Mouse (Mus musculus): ENCODE measurements around the gene Deup1.

Deup1 gene

DNA sequence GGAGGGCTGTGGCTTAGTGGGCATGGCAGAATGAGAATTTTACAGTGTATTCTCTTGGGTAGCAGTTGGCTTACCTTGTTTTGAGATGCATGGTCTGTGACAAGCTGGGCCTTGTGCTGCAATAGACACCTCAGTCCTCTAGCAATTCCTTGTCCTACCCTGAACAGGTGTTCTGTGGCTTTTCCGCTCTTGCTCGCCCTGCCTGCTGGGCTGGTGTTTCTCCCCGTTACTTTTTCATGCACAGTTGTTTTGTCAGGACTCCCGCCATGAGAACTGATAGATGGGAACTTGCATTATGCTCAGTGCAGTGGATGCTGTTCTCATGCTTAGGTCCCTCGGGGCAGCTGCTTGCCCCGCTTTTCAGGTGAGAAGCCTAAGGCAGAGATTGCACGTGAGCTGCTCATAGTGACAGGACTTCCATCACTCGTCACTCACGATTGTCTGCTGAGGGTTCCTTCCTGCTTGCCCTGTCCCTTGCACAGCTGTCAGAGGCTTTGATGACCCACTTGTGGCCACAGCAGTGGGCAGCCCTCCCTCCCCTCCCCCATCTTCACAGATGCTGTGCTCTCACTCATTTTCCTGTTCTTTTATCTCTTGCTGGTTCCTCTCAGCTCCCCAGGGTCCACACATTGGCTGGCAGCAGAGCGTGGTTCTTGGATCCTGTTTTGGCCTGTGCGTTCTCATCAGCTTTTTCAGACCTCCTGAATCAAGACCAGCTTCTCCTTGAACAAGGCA is 94.2 kb downstream of the Deup1 start:
- no peak for DNase-seq (ENCODE audit: low read depth, low spot score)

DNA sequence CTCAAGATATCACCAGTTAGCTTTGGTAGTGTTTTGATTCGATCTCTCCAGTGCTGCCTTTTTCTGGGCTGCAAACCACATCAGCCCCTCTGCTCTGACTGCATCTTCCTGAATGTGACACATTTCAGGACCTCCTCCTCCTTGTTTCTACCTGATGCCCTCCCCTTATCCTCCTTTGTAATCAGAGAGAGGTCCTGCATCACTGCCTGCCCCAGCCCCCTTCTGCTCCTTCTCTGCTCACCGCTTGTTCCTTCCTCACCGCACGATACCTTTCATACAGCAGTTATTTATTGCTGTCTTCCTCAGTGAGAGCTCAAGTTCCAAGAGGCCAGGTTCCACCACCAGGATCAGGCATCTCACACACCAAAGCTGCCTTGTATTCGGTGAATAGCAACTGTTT is 96.5 kb downstream of the Deup1 start:
- no peak for DNase-seq (ENCODE audit: low read depth, low spot score)

DNA sequence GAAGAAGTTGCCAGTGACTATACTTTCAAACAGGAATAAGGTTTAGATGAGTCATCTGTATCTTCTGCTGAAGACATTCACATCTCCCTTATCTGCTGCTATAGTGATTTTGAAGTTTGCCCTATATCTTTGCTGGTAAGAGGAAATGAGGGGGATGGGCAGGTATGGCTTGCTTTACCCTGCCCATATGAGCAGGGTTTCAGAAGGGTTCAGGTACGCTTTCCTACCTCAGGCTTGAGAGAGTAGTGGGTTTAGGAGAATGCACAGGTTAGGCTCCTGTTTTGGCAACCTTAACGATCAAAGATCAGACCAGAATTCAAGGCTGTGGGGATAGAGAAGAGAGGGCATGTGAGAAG is 97.8 kb downstream of the Deup1 start:
- DNase-seq (ENCODE audit: low read depth, low spot score), result no peak

DNA sequence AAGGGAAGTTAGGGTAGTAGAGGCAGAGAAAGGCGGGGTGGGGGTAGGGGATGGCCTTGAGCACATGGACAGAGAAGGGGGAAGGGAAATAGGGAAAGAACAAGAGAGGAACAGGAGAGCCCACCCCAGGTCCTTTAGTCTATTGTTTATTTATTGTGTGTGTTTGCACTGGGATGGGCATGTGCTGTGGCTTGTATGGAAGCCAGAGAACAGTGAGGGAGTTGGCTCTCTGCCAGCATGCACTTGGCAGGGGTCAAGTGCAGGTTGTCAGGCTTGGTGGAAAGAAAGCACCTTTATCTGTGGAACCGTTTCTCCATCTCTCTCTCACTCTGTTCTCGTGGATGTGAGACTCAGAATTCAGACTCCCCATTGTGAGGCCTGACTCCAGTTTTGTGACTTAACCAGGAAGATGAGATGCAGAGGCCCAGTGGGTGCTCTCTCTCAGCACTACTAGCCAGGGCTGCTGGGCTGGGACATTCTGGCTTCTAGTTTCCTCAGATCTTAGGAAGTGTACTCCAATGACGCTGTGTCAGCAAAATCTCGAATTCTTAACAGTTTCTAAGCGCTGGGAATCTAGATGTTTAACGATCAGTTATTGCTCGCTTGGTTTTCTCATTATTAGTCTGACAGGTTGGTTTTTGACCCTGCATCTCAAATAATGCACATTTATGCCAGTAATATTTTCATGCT is 98.3 kb downstream of the Deup1 start:
- DNase-seq (ENCODE audit: low read depth, low spot score), result no peak

DNA sequence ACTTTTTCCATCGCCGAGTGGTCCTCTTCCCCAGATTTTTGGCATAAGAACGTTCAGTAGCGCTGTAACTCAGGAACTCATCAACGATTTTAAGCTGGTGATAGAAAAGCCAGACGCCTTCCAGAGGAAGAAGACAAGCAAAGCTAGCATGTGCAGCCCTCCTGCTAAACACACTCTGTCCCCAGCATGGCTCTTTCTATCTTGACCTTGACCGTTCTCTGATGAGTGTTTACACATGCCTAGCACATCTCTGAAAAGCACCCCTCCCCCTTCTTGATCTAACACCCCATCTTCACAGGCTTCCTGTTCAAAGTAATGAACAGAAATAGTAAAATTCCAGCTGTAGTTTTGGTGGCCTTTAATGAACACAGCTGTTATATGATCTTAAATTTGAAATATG is 99.4 kb downstream of the Deup1 start:
- no peak for DNase-seq (ENCODE audit: low read depth, low spot score)

DNA sequence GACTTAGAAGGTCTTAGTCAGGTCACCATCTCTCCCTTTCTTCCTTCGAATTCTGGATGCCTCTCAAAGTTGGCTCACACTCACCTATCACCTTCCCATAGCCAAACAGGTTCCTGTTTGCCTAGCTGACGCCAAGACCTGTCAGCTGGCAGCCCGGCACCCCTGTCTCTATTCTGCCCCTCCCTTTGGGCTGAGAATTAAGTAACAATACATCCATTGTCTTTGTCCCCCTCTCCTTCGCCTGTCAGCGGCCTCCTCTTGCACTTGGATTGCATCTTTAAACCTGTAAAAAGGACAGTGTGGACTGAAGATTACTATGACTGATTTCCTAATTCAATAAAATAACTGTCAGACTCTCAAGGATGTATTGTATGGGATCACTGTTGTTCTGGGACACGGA is 99.9 kb downstream of the Deup1 start:
- DNase-seq (ENCODE audit: low read depth, low spot score), result no peak

DNA sequence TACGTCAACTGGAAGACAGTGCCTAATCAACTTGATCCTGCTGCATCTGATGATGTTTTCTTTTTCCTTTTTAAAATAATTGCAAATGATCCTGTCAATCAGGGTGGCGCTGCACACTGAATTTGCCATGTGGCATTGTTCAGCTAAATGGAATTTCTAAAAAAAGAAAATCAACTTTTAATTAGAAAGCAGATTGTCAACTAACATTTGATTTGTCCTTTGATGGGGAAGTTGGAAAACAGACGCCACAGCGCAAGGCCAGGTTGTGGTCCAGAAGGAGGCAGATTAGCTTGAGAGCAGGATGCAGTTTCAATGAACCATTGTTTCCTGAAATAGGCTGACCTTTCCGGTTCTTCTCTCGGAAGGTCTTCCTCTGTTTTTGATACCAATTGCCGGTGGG is 101.2 kb downstream of the Deup1 start:
- DNase-seq (ENCODE audit: low read depth, low spot score), result no peak

DNA sequence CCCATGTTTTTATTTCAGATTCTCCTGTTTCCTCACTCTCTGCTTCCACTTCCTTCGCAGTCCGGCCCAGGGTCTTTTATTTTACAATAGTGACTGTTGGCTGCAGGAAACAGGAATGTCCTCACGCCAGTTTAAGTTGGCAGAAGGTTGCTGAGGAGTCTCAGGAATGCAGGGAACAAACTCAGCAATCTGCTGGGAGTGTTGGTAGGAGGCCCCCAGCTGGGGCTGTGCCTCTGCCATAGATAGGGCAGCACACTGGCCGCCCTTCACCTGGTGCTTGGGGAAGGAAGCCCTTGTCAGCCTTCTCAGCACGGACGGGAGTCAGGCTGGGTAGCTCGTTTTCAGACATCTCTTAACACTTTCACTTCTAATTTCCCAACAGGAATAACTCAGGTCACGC is 102.5 kb downstream of the Deup1 start:
- no peak for DNase-seq (ENCODE audit: low read depth, low spot score)

DNA sequence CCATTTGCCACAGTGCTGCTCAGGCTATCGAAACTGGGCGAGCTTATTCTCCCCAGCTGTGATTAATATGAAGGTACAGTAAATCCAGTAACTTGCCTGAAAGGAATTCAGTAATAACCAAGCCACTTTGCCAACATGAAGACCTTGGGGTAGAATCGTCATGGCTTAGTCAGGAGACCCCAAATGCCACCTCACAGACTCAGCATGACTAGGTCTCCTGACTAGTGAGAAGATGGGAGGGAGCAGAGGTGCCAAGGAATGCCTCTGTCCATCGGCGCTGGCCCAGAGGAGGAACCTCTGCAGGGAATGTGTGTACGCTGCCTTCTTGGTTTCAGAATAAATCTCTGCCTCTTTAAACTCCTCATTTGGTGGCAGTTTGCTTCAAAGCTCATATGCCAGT is 104.1 kb downstream of the Deup1 start:
- DNase-seq (ENCODE audit: low read depth, low spot score), result no peak

DNA sequence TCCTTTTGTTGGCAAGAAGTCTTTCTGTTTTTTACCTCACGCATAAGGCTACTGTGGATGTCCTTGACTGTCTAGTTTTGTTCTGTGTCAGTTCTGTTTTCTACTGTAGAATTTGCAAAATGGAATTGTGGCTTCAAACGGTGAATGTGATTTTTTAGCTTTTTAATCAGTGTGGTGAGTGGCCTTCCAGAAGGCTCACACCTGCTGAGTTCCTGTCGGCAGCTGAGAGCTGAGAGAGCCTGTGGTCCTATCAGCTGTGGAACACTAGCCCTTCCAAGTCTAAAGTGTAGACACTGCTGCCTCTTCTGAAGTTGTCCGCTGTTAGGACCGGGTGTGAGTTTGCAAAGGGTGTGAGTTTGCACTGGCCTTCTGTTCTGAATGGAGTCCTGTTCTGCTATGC is 104.8 kb downstream of the Deup1 start:
- no peak for DNase-seq (ENCODE audit: low read depth, low spot score)

DNA sequence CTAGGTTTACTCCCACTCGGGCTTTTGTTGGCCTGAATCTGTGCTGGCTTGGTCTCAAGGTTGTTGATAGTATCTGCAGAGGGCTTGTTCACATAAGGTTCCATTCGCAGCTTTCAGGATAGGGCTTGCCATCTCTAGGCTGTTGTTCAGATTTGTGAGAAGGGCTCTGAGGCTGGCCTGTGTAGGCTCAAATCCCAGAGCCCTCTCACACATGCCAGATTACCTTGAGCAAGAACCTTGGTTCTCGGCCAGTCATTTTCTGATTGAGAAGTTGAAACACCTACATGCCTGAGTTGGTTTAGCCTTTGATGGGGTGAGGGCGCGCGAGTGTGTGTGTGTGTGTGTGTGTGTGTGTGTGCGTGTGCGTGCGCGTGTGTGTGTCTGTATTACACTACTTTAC is 105.4 kb downstream of the Deup1 start:
- no peak for DNase-seq (ENCODE audit: low read depth, low spot score)

DNA sequence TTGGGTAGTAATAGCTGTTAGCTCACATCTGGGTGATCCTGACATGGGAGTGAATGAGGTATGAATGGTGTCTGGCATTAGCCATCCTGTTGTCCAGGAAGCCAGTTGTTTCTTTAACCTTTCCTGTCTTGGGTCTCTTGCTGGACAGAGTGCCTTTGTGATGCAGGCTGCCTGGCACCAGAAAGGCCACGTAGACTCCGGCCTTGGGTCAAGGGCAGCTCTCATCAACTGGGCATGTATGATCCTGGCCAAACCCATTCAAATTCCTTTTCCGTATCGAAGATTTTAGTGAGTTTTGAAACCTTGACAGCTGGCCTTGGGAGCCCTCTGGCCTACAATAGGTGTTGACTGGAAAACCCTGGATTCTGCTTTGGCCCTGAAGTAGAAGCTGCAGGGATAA is 109.8 kb downstream of the Deup1 start:
- DNase-seq (ENCODE audit: low read depth, low spot score), result no peak

DNA sequence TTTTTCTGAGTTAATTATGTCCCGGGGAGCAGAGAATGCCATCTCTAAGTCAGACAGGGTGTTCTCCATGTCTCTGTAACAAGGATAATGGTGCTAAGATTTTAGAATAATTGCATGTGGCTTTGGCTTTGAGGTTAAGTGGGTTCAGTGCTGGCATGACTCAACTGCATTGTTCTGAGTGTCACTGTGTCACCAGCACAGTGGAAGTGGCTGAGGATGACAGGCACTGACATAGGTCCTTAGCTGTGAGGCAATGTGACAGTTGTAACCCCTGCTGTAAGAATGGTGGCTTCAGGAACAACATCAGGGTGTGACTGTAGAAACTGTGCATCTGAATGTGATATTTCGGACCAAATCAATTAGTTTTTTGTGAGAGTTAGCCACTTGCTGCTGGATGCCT is 111.7 kb downstream of the Deup1 start:
- no peak for DNase-seq (ENCODE audit: low read depth, low spot score)

DNA sequence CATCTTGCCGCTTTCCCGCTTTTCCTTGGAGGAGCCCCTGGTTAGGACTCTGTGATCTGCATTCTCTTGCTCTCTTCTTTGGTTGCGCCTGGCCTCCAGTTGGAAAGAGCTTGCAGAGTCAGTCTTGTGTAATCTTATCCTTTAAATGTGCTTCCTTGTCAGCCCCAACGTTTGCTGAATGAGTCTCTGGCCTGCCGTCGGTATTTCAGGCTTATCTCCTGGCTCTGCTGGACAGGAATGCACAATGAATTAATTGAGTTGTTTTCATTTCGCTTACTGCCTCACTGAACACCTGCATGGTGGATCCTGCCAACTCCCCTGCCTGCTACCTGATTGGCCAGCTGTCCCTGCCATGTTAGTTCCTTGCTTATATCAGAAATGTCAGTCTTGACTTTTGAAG is 114.8 kb downstream of the Deup1 start:
- DNase-seq (ENCODE audit: low read depth, low spot score), result no peak

DNA sequence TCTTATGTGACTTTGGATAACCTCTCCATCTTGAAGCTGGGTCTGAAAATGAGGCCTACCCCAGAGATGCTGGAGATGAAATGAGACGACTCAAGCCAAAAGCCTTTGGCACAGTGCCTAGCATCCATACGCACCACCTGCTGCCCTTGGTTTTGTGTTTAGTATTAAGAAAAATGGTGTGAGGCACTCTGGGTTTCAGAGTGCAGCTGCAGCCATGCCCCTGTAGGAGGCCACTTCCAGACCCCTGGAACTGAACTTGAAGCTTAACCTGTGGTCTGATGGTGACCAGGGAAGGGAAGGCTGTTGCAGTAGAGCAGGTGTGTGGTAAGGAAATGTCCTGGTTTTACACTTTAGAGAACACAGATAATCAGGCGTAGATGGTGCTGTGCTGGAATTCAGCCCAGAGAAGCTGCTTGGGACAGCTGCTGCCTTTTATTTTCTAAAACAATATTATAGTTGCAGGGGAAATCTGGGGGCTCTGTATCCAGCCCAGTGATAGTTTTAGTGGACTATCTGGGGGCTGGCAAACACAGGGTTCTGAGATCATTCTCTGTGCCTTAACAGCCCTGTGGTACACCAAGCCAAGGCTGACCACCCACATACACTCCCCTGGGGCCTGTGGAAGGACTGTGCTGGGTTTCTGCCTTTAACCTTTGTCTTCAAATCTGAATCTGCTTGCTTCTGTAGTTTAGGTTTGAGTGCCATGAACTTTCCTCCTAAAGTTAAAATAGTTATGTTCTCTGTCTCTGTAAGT is 117.0 kb downstream of the Deup1 start:
- no peak for DNase-seq (ENCODE audit: low read depth, low spot score)

Measured in embryo, embryonic 11.5 days (tissue).